Mouse (Mus musculus) ovary, postnatal 36 days (tissue): ENCODE measurements around the gene Cfap298.
A peak's percentile ranks its signal among the peaks of the same experiment; 100 is the strongest.

Experiments
- DNase-seq: peaks from one replicate; pipeline ENCODE4 v3.0.0; 2022; ENCODE audit warnings: low spot score, mixed read lengths

The Cfap298 gene

GRCm38 (mm10) chr16:90934687-90935328 is at the start of gene Cfap298:
Gene Cfap298 (minus strand): TSS chr16:90935114.
- peak; percentile 92 for DNase-seq

GRCm38 (mm10) chr16:90971004-90971403 is 36.1 kb upstream of the Cfap298 start:
- DNase-seq = no peak

- DNase-seq = no peak
These were observed 31.3 kb upstream of the Cfap298 start for GRCm38 (mm10) chr16:90966241-90966640.

GRCm38 (mm10) chr16:90964302-90964701 is 29.4 kb upstream of the Cfap298 start:
- no peak for DNase-seq

- no peak for DNase-seq
These were observed 29.0 kb upstream of the Cfap298 start for GRCm38 (mm10) chr16:90963866-90964265.

- DNase-seq = no peak
These were observed 28.3 kb upstream of the Cfap298 start for GRCm38 (mm10) chr16:90963231-90963630.

GRCm38 (mm10) chr16:90958301-90959085 is 23.6 kb upstream of the Cfap298 start:
- no peak for DNase-seq

GRCm38 (mm10) chr16:90955494-90955893 is 20.6 kb upstream of the Cfap298 start:
- no peak for DNase-seq

GRCm38 (mm10) chr16:90953770-90954169 is 18.9 kb upstream of the Cfap298 start:
- DNase-seq = no peak

- DNase-seq = no peak
These were observed 18.2 kb upstream of the Cfap298 start for GRCm38 (mm10) chr16:90953147-90953546.

- no peak for DNase-seq
These were observed 15.5 kb upstream of the Cfap298 start for GRCm38 (mm10) chr16:90950354-90950963.

- DNase-seq = no peak
These were observed 12.1 kb upstream of the Cfap298 start for GRCm38 (mm10) chr16:90946977-90947376.

- no peak for DNase-seq
These were observed 6.3 kb upstream of the Cfap298 start for GRCm38 (mm10) chr16:90941246-90941645.

GRCm38 (mm10) chr16:90934193-90934686 is 674 bp downstream of the Cfap298 start:
- peak; percentile 66 for DNase-seq

GRCm38 (mm10) chr16:90933534-90934176 is 1.3 kb downstream of the Cfap298 start:
- no peak for DNase-seq

GRCm38 (mm10) chr16:90927446-90927845 is 7.5 kb downstream of the Cfap298 start:
- no peak for DNase-seq

GRCm38 (mm10) chr16:90925461-90925860 is 9.5 kb downstream of the Cfap298 start:
- DNase-seq = peak; percentile 65

- peak; percentile 33 for DNase-seq
These were observed 10.1 kb downstream of the Cfap298 start for GRCm38 (mm10) chr16:90924606-90925370.

GRCm38 (mm10) chr16:90921471-90922159 is 13.3 kb downstream of the Cfap298 start:
- DNase-seq = no peak

GRCm38 (mm10) chr16:90917156-90917555 is 17.8 kb downstream of the Cfap298 start:
- no peak for DNase-seq

- DNase-seq = no peak
These were observed 18.9 kb downstream of the Cfap298 start for GRCm38 (mm10) chr16:90916040-90916481.
